Mouse (Mus musculus) CD4-positive, CD25-positive, alpha-beta regulatory T cell, adult 4 months (primary cell): ENCODE data around the gene Tmbim1. TPM values are rescaled to one million over a fixed set of nuclear protein-coding genes. Genes with fewer than 3 reads are reported as not detected.
"Not testable (repeated sequence)": the region's sequence is repeated elsewhere in the genome, so short reads cannot be mapped to it uniquely, and the experiment has no call there.

Experiments
- ATAC-seq: one replicate; pipeline ENCODE4 v1.8.0; 2017
- polyA plus RNA-seq, 2 experiments: library from polyadenylated mRNA; unstranded; fragments of 100-300 nt; shearing (Covaris generic); gene quantifications; one replicate each; pipeline ENCODE4 v1.2.1; 2017

Tmbim1 gene
- polyA plus RNA-seq, 2 experiments from 2014 or later, result 16.7 to 27.5 TPM

GRCm38 (mm10) chr1:74294733-74295455 is 10.5 kb downstream of the Tmbim1 start:
- no peak for ATAC-seq

- no peak for ATAC-seq
These were observed 11.3 kb downstream of the Tmbim1 start for GRCm38 (mm10) chr1:74294090-74294643.

- ATAC-seq, result no peak
These were observed 12.0 kb downstream of the Tmbim1 start for GRCm38 (mm10) chr1:74293306-74293960.

GRCm38 (mm10) chr1:74292331-74293020 is 12.9 kb downstream of the Tmbim1 start:
- no peak for ATAC-seq

GRCm38 (mm10) chr1:74290141-74290540 is 15.3 kb downstream of the Tmbim1 start:
- no peak for ATAC-seq

- no peak for ATAC-seq
These were observed 15.7 kb downstream of the Tmbim1 start for GRCm38 (mm10) chr1:74289740-74290139.

GRCm38 (mm10) chr1:74289248-74289647 is 16.2 kb downstream of the Tmbim1 start:
- no peak for ATAC-seq

GRCm38 (mm10) chr1:74288327-74288726 is 17.1 kb downstream of the Tmbim1 start:
- ATAC-seq, result no peak

- not testable (repeated sequence) for ATAC-seq
These were observed 18.4 kb downstream of the Tmbim1 start for GRCm38 (mm10) chr1:74286869-74287607.

GRCm38 (mm10) chr1:74285212-74286010 is 20.0 kb downstream of the Tmbim1 start:
- peak; percentile 0 for ATAC-seq

GRCm38 (mm10) chr1:74284543-74285160 is 20.8 kb downstream of the Tmbim1 start, which contains the start of the genes Aamp and Pnkd:
Gene Aamp (minus strand): TSS chr1:74284738.
Gene Pnkd (plus strand): TSS chr1:74284930.
- peak; percentile 94 for ATAC-seq

GRCm38 (mm10) chr1:74283686-74284463 is 21.5 kb downstream of the Tmbim1 start:
- no peak for ATAC-seq

GRCm38 (mm10) chr1:74282896-74283625 is 22.4 kb downstream of the Tmbim1 start:
- no peak for ATAC-seq

- ATAC-seq, result no peak
These were observed 23.5 kb downstream of the Tmbim1 start for GRCm38 (mm10) chr1:74281886-74282285.

GRCm38 (mm10) chr1:74281372-74281771 is 24.1 kb downstream of the Tmbim1 start:
- ATAC-seq, result no peak

GRCm38 (mm10) chr1:74280591-74281325 is 24.7 kb downstream of the Tmbim1 start:
- ATAC-seq, result no peak

- ATAC-seq, result no peak
These were observed 26.4 kb downstream of the Tmbim1 start for GRCm38 (mm10) chr1:74278988-74279387.

- ATAC-seq, result no peak
These were observed 26.9 kb downstream of the Tmbim1 start, which contains the start of gene Gpbar1 for GRCm38 (mm10) chr1:74278538-74278937. Gene Gpbar1 (plus strand): TSS chr1:74278550.
